Mouse (Mus musculus) cortical plate, adult 2 months (tissue): ENCODE results near the gene Atp6v0a4.

ENCODE experiments used
- CTCF ChIP-seq: fragments of 200-500 bp; IDR thresholded peaks from 2 replicates; pipeline ENCODE4 v1.5.1; 2011; ENCODE audit warnings: mild to moderate bottlenecking, control low read depth, low read length; ENCODE audit not compliant: insufficient read depth; ENCODE audit errors: extremely low read depth
- POLR2A ChIP-seq: fragments of 200-500 bp; IDR thresholded peaks from 2 replicates; pipeline ENCODE4 v1.6.1; 2011; ENCODE audit warnings: mild to moderate bottlenecking, low read length, control low read depth; ENCODE audit not compliant: insufficient read depth; ENCODE audit errors: extremely low read depth

DNA sequence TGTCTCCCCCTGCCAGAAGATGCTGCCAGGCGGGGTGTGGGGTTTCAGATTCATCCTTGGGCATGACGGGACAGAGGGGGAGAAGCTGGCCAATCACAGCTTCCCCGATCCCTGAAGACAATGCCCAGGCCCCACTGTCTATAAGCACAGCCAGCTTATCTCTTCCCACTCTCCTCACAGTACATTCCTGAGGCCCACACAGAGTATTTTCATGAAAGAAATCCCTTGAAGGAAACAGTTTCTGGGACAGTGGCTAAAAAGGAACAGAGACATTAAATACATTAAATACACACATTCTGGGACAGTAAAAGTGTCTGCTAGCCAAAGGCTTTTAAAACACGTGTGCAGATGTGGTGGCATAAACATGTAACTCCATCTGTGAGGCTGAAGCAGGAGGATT is 44.0 kb downstream of the Atp6v0a4 start:
- TF ChIP-seq CTCF = no peak
- no peak for TF ChIP-seq POLR2A
